Comparison of ENCODE assay signal across 8 mouse cellular contexts in genomic region chr13:109260220-109260795, GRCm38 (mm10).
DNase-seq lines count a peak whose midpoint lies in the region; ATAC-seq and TF ChIP-seq lines count a peak whose summit lies in the region.

No protein-coding gene starts in this region.

- TF ChIP-seq CTCF in bone marrow macrophage, adult 2 months (IDR thresholded peaks at IDR 0.05; ENCODE audit: low read depth, low read length): no peak
- TF ChIP-seq CTCF in kidney, postnatal 0 days (IDR thresholded peaks at IDR 0.05; ENCODE audit: low read depth): no peak

- H3K4me3 ChIP-seq in bone marrow macrophage, adult 2 months (ENCODE audit: insufficient read depth, low read length): peak overlapping the region; percentile 82
- H3K4me3 ChIP-seq in heart, embryonic 13.5 days: peak overlapping the region; percentile 69
- peak overlapping the region; percentile 55 for H3K4me3 ChIP-seq in kidney, postnatal 0 days (replicated peaks; ENCODE audit: low read depth, low read length)
- H3K4me3 ChIP-seq in liver, embryonic 13.5 days (replicated peaks): peak overlapping the region; percentile 54

- H3K27ac ChIP-seq in bone marrow macrophage, adult 2 months (ENCODE audit: insufficient read depth, low read depth, low read length): peak overlapping the region; percentile 16; the same call in 1 of the 2 replicates
- H3K27ac ChIP-seq in heart, embryonic 13.5 days (replicated peaks): peak overlapping the region; percentile 78
- H3K27ac ChIP-seq in kidney, postnatal 0 days: peak overlapping the region; percentile 85
- H3K27ac ChIP-seq in liver, embryonic 13.5 days: peak overlapping the region; percentile 53; the same call in 1 of the 2 replicates

- under 1% methylated on average over 23 of the region's 23 CpGs for WGBS in heart, embryonic 13.5 days
- WGBS in kidney, postnatal 0 days: under 1% methylated on average over 23 of the region's 23 CpGs
- under 1% methylated on average over 23 of the region's 23 CpGs for WGBS in liver, embryonic 13.5 days (ENCODE audit: insufficient replicate concordance)

- peaks cover 17% of the 10 kb centered on the region for H3K4me1 ChIP-seq in bone marrow macrophage, adult 2 months (ENCODE audit: control insufficient read depth, insufficient read depth, low read length)
- H3K4me1 ChIP-seq in heart, embryonic 13.5 days: peaks cover 22% of the 10 kb centered on the region
- H3K4me1 ChIP-seq in kidney, postnatal 0 days (replicated peaks; ENCODE audit: insufficient read depth, low read length): 0 out of 2 replicates have a peak, but pooled peaks cover 5% of the 10 kb centered on the region
- no peaks in the 10 kb centered on the region for H3K4me1 ChIP-seq in liver, embryonic 13.5 days (replicated peaks)

- TF ChIP-seq POLR2A in bone marrow macrophage, adult 2 months (IDR thresholded peaks at IDR 0.05; ENCODE audit: borderline replicate concordance, low read depth, low read length): no peak

- H3K9me3 ChIP-seq in heart, embryonic 13.5 days: no peaks in the 10 kb centered on the region
- H3K9me3 ChIP-seq in kidney, postnatal 0 days (replicated peaks; ENCODE audit: low read length): no peaks in the 10 kb centered on the region
- H3K9me3 ChIP-seq in liver, embryonic 13.5 days (replicated peaks): no peaks in the 10 kb centered on the region

- peak; percentile 58 for ATAC-seq in heart, embryonic 13.5 days (ENCODE audit: extremely low read depth, insufficient number of reproducible peaks, low FRiP score, low TSS enrichment)
- ATAC-seq in kidney, postnatal 0 days (replicated peaks; ENCODE audit: low FRiP score, low read depth): peak; percentile 92
- peak; percentile 80 for ATAC-seq in liver, embryonic 13.5 days (ENCODE audit: low read depth)

- DNase-seq in CD4-positive, CD25-positive, alpha-beta regulatory T cell, adult 2 months (ENCODE audit: low read depth, low spot score): peak; percentile 36
- DNase-seq in fat pad, adult 2 months (ENCODE audit: extremely low read depth, low read depth, low spot score): peak; percentile 85
- peak; percentile 93 for DNase-seq in kidney, postnatal 0 days (ENCODE audit: low spot score)
- peak; percentile 6 for DNase-seq in liver, embryonic 13.5 days
- peak; percentile 83 for DNase-seq in neural tube, embryonic 10.5 days (ENCODE audit: extremely low spot score, low spot score)
- DNase-seq in thymus, postnatal 10 days (ENCODE audit: low spot score in 2 of 2): peak; percentile 11 to 23

- H3K36me3 ChIP-seq in heart, embryonic 13.5 days: no peaks in the 10 kb centered on the region
- H3K36me3 ChIP-seq in kidney, postnatal 0 days (ENCODE audit: insufficient read depth, low read length): no peaks in the 10 kb centered on the region
- no peaks in the 10 kb centered on the region for H3K36me3 ChIP-seq in liver, embryonic 13.5 days

- no peaks in the 10 kb centered on the region for H3K27me3 ChIP-seq in heart, embryonic 13.5 days (replicated peaks)
- H3K27me3 ChIP-seq in kidney, postnatal 0 days (ENCODE audit: insufficient read depth, low read length): no peaks in the 10 kb centered on the region
- H3K27me3 ChIP-seq in liver, embryonic 13.5 days: peaks cover 12% of the 10 kb centered on the region

- H3K4me2 ChIP-seq in heart, embryonic 13.5 days: peak overlapping the region; percentile 76
- H3K4me2 ChIP-seq in kidney, postnatal 0 days (ENCODE audit: low read length): peak overlapping the region; percentile 85
- H3K4me2 ChIP-seq in liver, embryonic 13.5 days: peak overlapping the region; percentile 61

- H3K9ac ChIP-seq in heart, embryonic 13.5 days: peak overlapping the region; percentile 85
- H3K9ac ChIP-seq in kidney, postnatal 0 days (ENCODE audit: low read depth, low read length): peak overlapping the region; percentile 68
- H3K9ac ChIP-seq in liver, embryonic 13.5 days: peak overlapping the region; percentile 47

Comparison
In these comparisons a context has a peak if more than half of its experiments do, and no peak if none do; other contexts are left out.
1. Peak in every context shown above with its lines: DNase-seq, ATAC-seq, H3K4me3 ChIP-seq and H3K27ac ChIP-seq.
2. DNase-seq: peak in every context shown above with its lines; median percentile 93 in kidney, postnatal 0 days; 85 in fat pad, adult 2 months; 83 in neural tube, embryonic 10.5 days; 36 in CD4-positive, CD25-positive, alpha-beta regulatory T cell, adult 2 months; 17 in thymus, postnatal 10 days; 6 in liver, embryonic 13.5 days.
3. H3K27ac ChIP-seq: peak in every context shown above with its lines; median percentile 85 in kidney, postnatal 0 days; 78 in heart, embryonic 13.5 days; 53 in liver, embryonic 13.5 days; 16 in bone marrow macrophage, adult 2 months.